Mouse (Mus musculus) cerebellum, postnatal 25 days (tissue): ENCODE data around the gene Nrbp1.
"Not testable (repeated sequence)": the region's sequence is repeated elsewhere in the genome, so short reads cannot be mapped to it uniquely, and the experiment has no call there.

Experiments used
- DNase-seq, 2 experiments: peaks; one replicate each; pipeline ENCODE4 v3.0.0; 2021; ENCODE audit warnings: mixed read lengths in 2 of 2

The Nrbp1 gene

DNA sequence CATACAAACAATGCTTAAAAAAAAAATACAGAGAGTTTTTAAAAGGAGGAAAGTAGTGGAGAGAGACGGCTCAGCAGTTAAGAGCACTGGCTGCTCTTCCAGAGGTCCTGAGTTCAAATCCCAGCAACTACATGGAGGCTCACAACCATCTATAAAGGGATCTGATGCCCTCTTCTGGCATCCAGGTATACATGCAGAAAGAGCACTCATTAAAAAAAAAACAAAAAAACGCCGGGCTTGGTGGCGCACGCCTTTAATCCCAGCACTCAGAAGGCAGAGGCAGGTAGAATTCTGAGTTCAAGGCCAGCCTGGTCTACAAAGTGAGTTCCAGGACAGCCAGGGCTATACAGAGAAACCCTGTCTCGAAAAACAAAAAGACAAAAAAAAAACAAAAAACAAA is 24.1 kb upstream of the Nrbp1 start:
- DNase-seq, result not testable (repeated sequence)

DNA sequence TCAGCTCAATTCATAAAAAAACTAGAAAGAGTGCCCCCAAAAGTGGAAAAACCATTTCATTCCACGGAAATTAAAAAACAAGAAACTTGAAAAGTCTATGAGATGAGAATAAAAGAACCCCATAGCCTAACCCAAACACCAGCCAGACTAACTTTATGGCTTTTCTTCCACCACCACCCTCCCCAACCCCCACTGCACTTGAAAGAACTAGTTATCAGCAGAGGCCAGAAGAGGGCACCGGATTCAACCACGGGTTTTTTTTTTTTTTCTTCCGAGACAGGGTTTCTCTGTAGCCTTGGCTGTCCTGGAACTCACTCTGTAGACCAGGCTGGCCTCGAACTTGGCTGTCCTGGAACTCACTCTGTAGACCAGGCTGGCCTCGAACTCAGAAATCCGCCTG is 22.4 kb upstream of the Nrbp1 start:
- DNase-seq, result no peak

DNA sequence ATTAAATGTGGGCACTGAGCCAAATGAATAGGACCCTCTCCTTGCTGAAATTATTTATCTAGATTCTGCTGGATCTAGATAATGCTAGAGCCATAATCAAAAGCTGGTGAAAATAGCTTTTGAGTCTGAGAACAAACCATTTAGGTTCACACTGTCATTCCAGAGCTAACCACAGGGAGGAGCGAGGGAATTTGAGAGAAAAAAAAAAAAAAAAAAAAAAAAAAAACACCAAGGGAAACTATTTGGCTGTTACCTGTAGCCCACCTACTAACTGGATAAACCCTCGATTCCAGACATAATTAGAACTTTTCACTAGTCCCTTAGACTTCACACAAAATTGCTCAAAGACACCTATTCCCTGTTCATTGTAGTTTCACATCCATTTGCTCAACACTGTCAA is 21.6 kb upstream of the Nrbp1 start:
- DNase-seq, result peak in 1 of 2 experiments; percentile 34

DNA sequence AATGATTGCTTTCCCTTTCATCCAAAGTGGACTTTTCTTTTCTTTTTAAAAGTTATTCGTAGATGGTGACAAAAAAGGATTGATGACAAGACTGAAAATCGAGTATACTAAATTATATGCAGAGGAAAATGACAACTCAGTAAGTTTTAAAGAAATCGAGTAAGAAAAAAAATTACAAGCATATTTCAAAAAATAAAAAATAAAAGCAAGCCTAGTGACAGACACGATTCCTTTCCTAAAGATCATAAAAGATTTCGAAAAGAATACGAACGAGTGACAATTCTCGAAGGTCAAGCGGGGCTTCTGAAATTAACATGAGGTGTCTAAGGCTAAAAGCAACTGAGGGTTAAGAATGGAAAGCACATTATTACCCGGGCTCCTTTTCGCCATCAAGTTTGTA is 21.2 kb upstream of the Nrbp1 start:
- no peak for DNase-seq

DNA sequence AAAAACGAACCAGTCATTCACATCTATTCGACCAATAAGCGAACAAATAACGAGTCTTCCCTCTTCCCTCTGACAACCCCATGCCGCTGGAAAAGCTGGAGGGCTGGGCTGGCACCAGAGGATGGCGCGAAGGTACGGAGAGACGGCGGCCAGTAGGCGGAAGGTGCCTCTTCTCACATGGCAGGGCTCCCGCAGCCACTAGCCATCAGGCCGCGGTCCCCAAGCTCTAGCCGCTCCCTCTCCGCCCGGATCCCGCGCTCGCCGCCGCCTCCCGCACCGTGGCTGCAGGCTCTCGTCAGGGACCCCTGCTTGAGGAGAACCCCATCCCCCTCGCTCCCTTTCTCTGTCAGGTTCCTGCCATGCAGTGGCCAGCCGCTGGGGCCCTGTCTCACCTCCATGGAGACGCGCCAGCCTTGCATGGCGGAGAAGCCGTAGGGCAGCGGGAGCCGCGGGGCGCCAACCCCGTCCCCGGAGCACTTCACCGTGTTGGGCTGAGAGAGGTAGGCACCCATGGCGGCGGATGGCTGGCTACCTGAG is 20.7 kb upstream of the Nrbp1 start:
- DNase-seq, result no peak

DNA sequence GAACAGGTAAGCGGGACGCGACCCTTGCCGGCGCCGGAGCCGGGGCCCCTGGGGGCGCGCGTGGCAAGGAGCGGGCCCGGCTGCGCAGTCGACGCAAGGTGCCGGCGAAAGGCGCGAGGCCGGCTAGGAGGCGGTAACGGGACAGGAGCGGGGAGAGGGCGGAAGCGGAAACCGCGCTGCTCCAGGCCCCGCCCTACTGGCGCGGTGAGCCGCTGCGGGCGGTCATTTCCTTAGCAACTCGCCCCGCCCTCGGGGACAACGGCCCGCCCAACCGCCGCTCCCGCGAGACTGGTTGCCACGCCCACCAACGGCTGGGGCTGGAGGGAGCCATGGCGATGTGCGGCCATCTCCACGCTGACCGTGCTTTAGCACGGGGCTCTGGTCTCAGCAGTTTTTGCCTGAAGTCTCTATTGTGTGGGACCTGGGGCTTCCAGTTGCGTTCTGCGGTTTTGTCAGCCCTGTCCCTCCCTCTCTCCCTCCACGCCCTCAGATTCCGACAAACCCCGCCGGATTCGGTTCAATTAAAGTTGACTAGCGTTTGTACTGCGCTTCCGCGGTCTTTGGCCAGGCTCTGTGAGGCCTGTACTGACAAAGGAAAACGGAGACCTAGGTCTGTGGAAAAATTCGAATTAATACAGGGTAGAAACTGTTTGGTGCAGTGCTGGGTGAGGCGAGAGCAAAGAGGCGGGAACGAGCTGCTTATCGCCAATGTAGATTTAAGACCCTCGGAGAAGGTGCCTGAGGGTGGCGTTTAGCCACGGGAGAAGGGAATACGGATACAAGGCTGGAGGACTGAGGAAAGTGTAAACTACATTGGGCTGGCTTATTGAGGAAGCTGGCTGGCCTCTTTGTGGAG is 20.0 kb upstream of the Nrbp1 start, which contains the start of gene Ppm1g:
TSS of gene Ppm1g (minus strand) at position 240 of the 856 bp plus-strand sequence.
- DNase-seq, result peak; percentile 96 to 99

DNA sequence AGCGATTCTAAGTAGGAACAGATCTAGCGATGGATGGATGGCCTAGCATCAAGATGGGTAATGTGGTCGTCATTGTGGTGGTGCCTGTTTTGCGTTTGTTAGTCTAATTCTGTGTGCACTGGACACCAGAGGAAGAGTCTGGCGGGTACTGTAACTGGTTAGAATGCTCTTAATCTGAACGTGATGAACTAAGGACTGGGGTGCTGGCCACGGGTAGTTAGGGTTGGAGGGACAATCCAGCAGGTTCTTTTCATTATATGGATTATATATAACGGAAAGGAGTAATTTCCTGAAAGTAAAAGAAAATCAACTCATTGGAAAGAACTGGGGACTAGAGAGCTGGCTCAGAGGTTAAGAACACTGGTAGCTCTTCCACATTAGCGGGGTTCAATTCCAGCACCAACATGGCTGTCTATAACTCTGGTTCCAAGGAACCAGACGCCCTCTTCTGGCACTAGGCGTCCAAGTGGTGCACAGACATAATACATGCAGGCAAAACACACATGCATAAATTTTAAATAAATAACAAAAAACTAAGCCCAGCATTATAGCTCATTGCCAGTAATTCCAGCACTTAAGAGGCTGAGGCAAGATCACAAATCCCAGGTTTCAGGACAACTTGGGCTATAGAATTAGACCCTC is 19.2 kb upstream of the Nrbp1 start:
- DNase-seq, result peak; percentile 12 to 47

DNA sequence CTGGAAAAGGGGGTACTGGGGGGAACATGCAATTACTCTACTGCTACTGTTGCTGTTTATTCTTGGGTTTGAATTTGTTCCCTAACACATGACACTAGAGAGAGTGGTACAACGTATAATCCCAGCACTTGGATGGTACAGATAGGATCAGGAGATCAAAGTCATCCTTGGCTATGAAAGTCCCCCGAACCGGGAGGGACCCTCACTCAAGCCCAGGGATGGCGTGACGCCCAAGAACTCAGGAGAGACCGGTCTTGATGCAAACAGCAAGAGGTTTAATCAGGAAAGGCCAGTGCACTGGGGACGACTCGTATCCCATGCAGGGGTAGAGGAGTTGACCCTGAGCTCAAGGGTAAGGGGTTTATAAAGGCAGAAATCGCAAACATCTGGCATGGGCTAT is 18.0 kb upstream of the Nrbp1 start:
- DNase-seq, result peak in 1 of 2 experiments; percentile 17

DNA sequence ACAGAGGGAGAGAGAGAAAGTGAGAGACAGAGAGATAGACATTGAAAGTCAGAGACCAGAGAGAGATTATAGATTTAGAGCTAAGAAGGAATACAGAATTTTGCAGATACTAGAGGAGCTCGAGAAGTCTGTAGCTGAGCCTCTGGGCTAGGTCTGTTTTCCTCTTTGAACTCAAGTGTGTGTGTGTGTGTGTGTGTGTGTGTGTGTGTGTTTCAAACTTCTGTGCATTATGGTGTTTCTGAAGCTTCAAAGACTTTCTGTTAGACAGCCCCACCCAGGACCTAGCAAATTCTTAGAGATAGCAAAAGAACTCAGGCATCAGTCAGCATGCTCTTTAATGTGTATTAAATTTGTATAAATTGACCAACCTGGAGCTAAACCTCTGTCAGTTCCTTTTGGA is 14.0 kb upstream of the Nrbp1 start:
- DNase-seq, result no peak

DNA sequence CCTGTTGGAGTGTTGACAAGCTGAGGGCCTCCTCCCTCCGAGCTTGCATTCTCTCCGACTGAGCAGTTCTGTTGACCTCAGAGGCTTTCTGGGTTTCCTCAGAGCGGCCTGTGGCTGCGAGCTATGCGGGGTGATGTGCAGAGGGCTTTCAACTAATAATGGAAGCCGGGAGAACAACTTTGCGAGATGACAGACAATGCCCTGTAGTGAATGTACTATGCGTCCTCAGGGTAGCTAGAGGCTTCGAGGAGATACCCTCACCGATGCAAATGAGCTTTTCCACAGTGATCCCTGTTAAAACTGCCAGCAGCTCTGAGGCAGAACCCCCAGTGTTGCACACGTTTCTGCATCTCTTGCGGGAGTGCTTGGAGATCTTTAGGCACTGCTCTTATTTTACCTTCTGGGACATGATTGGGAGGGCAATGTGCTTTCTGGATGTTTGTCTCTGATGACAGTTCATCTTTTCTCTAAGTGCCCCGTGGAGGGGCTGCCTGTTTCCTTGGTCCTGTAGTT is 914 bp downstream of the Nrbp1 start:
- no peak for DNase-seq

DNA sequence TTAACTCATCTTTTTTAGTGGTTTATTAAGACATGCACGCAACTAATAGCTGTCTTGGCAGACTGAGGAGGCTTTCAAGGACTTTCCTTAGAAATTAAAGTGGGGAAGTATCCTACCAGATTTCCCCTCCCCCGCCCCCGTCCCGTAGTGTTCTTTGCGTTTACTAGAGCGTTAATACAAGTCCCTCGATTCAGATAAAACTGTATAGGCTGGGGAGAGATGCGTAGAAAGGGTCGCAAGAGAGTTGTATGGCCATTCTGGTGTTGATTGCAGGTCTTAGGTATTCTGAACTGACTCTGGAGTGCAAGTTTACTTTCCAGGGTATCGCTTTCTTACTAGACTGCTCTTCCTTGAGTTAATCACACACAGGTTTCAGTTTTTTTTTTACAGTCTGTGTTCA is 1.5 kb downstream of the Nrbp1 start:
- DNase-seq, result no peak

DNA sequence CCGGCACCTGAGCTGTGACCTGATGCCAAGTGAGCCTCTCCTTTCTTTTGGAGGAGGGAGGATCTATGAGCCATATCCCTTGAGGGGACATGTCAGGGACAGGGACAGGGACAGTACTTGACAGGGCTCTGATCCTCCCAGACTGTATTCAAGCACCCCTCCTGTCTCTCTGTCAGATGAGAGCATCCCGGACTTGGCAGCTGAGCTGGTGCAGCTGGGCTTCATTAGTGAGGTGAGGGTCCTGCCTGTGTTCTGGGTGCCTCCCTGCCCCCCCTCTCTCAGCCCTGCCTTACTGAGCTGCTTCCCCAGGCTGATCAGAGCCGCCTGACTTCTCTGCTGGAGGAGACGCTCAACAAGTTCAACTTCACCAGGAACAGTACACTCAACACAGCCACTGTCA is 10.1 kb downstream of the Nrbp1 start:
- DNase-seq, result no peak

DNA sequence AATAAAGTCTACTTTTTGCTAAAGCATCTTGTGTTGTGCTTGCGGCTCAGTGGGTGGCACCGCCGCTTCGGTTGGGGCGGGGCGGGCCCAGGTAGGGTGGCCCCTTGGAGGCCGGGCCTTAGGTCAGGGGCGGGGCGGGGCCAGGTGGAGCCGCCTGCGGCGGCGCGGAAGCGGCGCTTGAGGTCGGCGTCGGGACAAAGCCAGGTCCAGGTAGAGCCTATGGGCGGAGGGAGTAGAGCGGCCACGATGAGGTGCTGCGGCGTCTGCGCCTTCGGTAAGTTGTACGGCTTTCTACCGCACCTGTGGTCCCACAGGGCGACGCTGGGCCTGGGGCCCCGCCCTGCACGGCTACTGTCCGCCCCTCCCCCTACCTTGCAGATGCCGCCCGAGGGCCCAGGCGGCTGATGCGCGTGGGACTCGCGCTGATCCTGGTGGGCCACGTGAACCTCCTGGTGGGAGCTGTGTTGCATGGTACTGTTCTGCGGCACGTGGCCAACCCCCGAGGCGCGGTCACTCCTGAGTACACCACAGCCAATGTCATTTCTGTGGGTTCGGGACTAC is 11.0 kb downstream of the Nrbp1 start, which contains the start of gene Krtcap3:
TSS of gene Krtcap3 (plus strand) at position 151 of the 561 bp plus-strand sequence.
- peak; percentile 39 to 51 for DNase-seq

DNA sequence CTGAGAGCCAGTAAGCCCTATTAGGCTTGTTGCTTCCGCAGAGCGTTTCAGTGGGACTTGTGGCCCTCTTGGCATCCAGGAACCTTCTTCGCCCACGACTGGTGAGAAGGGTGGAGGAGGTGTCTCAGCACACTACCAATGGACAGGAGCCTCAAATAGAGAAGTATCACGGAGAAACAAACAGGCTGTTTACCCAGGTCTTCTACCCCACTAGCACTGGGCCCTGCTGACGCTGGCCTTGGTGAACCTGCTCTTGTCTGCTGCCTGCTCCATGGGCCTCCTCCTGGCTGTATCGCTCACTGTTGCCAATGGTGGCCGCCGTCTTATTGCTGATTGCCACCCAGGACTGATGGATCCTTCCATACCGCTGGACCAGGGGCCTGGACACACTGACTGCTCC is 11.5 kb downstream of the Nrbp1 start:
- no peak for DNase-seq

DNA sequence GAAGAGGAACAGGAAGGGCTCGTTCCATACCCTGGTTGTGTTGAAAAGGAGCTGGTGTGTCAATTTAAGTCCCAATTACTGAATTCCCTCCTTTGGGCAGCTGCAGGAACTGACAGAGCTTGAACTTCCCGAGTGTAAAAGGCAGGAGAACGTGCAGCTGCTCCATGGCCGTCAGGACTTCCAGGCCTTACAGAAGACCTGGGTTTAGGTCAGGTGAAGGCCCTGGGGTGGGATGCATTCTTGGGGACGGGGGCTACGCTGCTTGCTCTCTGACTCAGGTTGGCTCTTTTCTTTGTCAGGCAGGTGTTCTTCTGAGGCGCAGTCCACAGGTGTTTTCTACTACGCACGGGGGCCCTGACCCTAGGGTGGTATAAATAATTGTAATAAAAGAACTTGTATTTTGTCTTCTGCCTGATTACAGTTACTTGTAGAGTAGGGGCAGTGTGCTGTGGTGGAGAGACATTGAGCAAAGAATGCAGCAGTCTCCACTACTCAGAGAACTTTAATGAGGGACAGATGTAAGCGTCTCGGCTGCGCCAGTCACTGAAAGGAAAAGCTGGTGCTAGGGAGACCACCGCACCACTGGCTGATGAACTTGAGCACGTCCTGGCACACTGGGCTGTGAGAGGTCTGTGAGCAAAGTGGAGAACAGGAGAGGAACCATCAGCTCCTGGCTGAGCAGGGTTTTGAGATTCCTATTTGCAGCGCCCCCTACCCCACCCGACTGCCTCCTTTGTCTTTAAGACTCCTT is 12.3 kb downstream of the Nrbp1 start:
- no peak for DNase-seq

DNA sequence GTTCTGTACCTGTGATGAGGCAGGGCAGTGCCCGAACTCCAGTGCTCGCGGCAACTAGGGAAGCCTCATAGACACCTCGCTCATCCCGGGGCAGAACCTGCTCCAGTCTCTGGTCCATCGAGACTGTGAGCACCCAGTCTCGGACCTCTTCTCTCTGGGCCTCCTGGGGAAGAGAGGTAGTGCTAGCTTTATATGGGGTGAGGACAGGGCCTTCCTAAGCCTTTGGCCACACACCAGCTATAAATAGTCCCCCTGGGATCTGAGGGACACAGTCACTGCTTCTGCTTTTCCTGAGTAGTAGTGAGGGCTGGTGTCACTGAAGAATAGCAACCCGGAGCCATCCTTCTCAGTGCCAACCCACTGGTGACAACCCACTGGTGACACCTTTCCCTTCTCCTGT is 13.1 kb downstream of the Nrbp1 start:
- DNase-seq, result no peak

DNA sequence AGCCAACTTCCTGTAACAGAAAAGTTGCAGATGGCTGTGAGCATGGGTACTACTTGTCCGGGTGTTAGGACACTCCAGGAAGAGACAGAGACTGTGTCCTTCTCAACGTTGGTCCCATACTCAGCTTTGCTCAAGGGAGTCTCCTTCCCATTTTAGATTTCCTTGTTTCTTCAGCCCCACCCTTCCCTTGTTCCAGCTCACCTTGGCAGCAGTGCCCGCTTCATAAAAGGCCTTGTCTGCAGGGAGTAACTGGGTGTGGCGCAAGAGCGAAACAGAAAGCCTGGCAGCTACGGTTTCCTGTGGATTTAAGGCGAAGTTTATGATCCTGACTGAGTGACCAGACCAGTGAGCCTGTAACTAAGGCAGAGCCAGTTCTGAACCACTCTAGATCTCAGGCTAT is 13.8 kb downstream of the Nrbp1 start:
- no peak for DNase-seq

DNA sequence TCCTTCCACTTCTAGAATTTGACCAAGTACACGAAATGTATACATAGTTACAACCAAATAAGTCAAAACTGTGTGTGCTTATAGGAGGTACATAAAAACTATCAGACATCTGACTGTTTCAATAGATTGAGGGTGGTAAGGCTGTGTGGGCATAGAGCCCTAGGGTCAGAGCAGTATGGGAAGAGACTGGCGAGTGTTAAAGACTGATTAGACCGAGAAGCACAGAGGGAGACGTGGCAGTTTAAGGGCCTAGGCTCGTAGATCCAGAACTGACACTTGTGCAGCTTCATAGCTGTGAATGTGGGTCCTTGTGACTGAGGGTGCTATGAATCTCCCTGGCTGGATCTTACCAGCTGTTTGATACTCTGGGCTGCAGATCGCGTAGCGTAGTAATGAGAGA is 14.2 kb downstream of the Nrbp1 start:
- no peak for DNase-seq

DNA sequence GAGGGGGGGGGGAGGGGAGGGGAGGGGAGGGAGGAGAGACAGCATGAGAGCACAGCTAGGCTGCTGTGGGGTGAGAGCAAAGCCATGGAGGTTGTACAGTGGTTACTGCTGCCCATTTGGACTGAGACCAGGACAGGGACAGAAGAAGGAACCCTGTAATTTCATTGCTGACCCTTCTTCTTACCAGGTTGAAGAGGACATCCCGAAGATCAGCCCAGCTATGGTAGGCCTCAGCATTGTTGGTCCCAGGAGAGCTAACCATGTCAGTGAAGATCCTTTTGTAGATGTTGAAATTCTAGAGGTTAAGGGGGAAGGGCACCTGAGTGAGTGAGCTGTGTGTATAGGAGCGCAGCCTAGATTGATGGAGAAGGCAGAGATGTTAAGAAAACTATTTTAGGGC is 14.7 kb downstream of the Nrbp1 start:
- no peak for DNase-seq

DNA sequence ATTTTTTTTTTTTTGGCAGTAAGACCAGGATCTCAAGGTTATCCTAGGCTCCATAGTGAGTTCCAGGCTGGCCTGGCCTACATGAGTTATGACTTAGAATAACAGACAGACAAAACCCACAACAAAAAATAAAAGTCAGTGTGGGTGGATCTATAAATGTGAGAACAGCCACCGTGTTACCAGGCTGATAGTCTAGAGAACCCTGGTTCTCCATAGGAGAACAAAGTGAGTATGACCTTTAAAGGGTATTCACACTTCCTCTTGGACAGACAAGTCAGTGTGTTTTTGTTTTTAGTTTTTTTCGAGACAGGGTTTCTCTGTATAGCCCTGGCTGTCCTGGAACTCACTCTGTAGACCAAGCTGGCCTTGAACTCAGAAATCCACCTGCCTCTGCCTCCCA is 15.3 kb downstream of the Nrbp1 start:
- no peak for DNase-seq

DNA sequence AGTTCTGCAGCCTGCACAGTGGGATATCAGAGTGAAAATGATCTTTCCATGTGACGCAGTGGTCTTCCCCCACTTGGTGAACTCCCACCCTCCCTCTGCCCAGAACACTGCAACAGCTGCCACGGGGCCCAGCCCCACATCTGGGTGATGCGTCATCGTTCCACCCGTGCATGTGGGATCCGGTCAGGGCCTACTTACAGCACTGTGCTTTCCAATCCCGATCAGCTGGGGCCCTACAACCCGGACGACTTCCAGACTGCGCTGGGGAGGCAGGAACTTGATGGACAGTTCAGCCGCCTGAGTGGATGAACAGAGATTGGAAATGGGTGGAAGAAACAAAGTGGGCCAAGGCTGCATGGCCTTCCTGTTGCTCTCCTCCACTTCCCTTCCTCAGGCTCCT is 17.0 kb downstream of the Nrbp1 start:
- DNase-seq, result no peak

DNA sequence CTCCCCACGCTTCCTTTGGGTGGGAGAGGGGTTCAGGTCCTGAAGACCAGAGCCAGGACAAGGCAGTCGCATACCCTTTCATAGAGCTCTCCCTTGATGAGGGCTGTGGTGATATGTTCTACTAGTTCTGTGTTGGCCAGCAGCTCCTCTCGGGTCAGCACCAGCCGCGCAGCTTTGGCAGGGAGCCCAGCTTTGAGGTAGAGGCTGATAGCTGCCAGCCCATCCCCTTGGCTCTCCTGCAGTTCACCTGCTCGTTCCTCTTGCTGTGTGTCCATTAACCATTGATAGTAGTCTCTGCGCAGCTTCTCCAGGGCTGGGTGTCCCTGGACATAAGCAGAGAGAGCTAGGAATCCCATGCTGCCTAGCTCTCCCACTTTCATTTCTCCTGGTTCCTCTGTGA is 25.4 kb downstream of the Nrbp1 start:
- DNase-seq, result peak; percentile 62 to 76

DNA sequence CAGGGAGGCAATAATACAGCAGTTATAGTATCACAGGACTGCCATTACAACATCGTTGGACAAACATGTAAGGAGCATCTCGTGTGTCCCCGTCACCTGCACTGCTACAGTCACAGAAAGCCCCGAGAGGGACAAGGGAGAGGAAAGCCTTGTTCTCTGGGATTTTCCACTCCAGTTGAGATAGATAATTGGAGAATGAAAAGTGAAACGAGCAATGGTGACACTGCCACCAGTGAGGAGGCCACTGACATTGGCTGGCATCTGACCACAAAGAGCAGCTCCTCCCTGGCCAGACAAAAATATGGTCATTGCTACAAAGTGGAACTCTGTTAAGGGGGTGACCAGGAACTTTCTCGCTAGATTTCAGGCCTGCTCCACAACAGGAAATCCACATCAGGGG is 27.0 kb downstream of the Nrbp1 start:
- no peak for DNase-seq
